15 mouse cellular contexts compared by ENCODE assay signal in genomic region chr10:94567915-94568314, GRCm38 (mm10).
DNase-seq lines count a peak whose midpoint lies in the region; ATAC-seq and TF ChIP-seq lines count a peak whose summit lies in the region.
"Had no signal": no experiment of that assay in that cellular context is flagged by ENCODE, and none has a peak within 500 bp of the region (broad histone marks: within the 10 kb centered on the region; RNA-seq: fewer than 3 reads in every experiment).

No protein-coding gene starts in this region.

- no peak for ATAC-seq in hindbrain, embryonic 14.5 days (ENCODE audit: low FRiP score)
- ATAC-seq: Patski had no signal

- H3K27ac ChIP-seq in layer of hippocampus, adult 2 months, result 0 out of 2 replicates have a peak overlapping the region, but pooled peaks have one; percentile 33
- no peak overlapping the region for H3K27ac ChIP-seq in hindbrain, embryonic 14.5 days
- H3K27ac ChIP-seq: embryonic facial prominence, embryonic 10.5 days; forebrain, embryonic 10.5 days; limb, embryonic 12.5 days; lung, embryonic 15.5 days had no signal

- DNase-seq in layer of hippocampus, adult 2 months (ENCODE audit: low spot score in 2 of 2), result no peak
- DNase-seq in layer of hippocampus, adult 8-10 months (ENCODE audit: low spot score in 2 of 2), result no peak
- peak; percentile 51 to 65 for DNase-seq in urinary bladder, postnatal 36 days (ENCODE audit: low spot score in 2 of 2)
- DNase-seq in urinary bladder, adult 2 months (ENCODE audit: low spot score), result no peak
- peak; percentile 55 for DNase-seq in cerebellum, adult 9-11 months
- DNase-seq in MN1 (ENCODE audit: low spot score), result no peak
- no peak for DNase-seq in hindbrain, embryonic 14.5 days (ENCODE audit: low spot score)
- DNase-seq: heart, postnatal 36 days; kidney, postnatal 10 days had no signal

- no peak overlapping the region for H3K4me3 ChIP-seq in layer of hippocampus, adult 2 months
- no peak overlapping the region for H3K4me3 ChIP-seq in hindbrain, embryonic 14.5 days (replicated peaks; ENCODE audit: low read length)
- H3K4me3 ChIP-seq: embryonic facial prominence, embryonic 10.5 days; forebrain, embryonic 10.5 days; heart, embryonic 10.5 days; limb, embryonic 12.5 days; lung, embryonic 15.5 days had no signal

- H3K9me3 ChIP-seq in hindbrain, embryonic 14.5 days (ENCODE audit: control insufficient read depth, low read length), result no peaks in the 10 kb centered on the region
- H3K9me3 ChIP-seq: embryonic facial prominence, embryonic 10.5 days; forebrain, embryonic 10.5 days; heart, embryonic 10.5 days; limb, embryonic 12.5 days; lung, embryonic 15.5 days had no signal

- H3K27me3 ChIP-seq in hindbrain, embryonic 14.5 days (ENCODE audit: control insufficient read depth, insufficient read depth, low read length), result no peaks in the 10 kb centered on the region
- H3K27me3 ChIP-seq: limb, embryonic 12.5 days; lung, embryonic 15.5 days; Patski had no signal

- WGBS in hindbrain, embryonic 14.5 days, result 70% methylated on average over 14 of the region's 14 CpGs

- no peak overlapping the region for H3K9ac ChIP-seq in hindbrain, embryonic 14.5 days
- H3K9ac ChIP-seq: limb, embryonic 12.5 days; lung, embryonic 15.5 days had no signal

- H3K4me2 ChIP-seq in hindbrain, embryonic 14.5 days (replicated peaks), result no peak overlapping the region
- H3K4me2 ChIP-seq: limb, embryonic 12.5 days; lung, embryonic 15.5 days had no signal

- TF ChIP-seq CTCF in layer of hippocampus, adult 2 months (conservative IDR thresholded peaks at IDR 0.05), result no peak

- no peaks in the 10 kb centered on the region for H3K36me3 ChIP-seq in hindbrain, embryonic 14.5 days (replicated peaks; ENCODE audit: control insufficient read depth, insufficient read depth)
- H3K36me3 ChIP-seq: embryonic facial prominence, embryonic 10.5 days; forebrain, embryonic 10.5 days; heart, embryonic 10.5 days; limb, embryonic 12.5 days; lung, embryonic 15.5 days had no signal

- peaks cover 12% of the 10 kb centered on the region for H3K4me1 ChIP-seq in hindbrain, embryonic 14.5 days (replicated peaks; ENCODE audit: control insufficient read depth, insufficient read depth, low read length)
- H3K4me1 ChIP-seq: limb, embryonic 12.5 days had no signal

Comparison
In these comparisons a context has a peak if more than half of its experiments do, and no peak if none do; other contexts are left out.
1. DNase-seq: peak in urinary bladder, postnatal 36 days (2 of 2) and cerebellum, adult 9-11 months (single experiment); none in layer of hippocampus, adult 2 months (0 of 2), layer of hippocampus, adult 8-10 months (0 of 2), urinary bladder, adult 2 months (single experiment), MN1 (single experiment) and hindbrain, embryonic 14.5 days (single experiment).